Mouse (Mus musculus) lung, adult 2 months (tissue): ENCODE results near the gene Slc32a1.

Experiments
- CTCF ChIP-seq: fragments of 200-500 bp; IDR thresholded peaks from 2 replicates; pipeline ENCODE4 v1.5.1; 2011; ENCODE audit warnings: mild to moderate bottlenecking, low read length, control low read depth; ENCODE audit not compliant: insufficient read depth
- POLR2A ChIP-seq: fragments of 200-500 bp; IDR thresholded peaks from 2 replicates; pipeline ENCODE4 v1.6.1; 2011; ENCODE audit warnings: low read depth, mild to moderate bottlenecking, control low read depth, low read length, borderline replicate concordance; ENCODE audit errors: extremely low read depth

- TF ChIP-seq CTCF: no peak
- no peak for TF ChIP-seq POLR2A
Observed at GRCm38 (mm10) chr2:158612671-158613250, 2.2 kb downstream of the Slc32a1 start.
